In the genomic region with DNA sequence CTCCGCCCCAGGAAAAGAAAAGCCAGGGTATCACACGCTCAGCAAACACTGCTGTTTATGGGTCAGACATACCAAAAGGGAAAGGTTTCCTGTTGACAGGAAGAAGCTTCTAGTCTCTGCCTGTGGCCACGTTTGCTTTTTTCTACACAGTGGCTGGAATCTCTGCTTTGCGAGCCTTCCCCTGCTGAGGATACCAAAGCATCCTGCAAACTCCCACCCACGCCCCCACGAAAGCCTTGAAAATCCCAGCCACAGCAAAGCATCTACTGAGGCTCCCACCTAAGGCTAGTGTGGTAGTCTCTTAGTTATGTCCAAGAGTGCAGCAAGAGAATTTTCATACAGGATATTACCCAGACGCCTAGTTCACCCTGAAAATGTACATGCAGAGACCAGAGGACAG, we compare ENCODE assay signal across 17 mouse cellular contexts.
A peak's percentile ranks its signal among the peaks of the same experiment; 100 is the strongest.
DNase-seq lines count a peak whose midpoint lies in the region; ATAC-seq and TF ChIP-seq lines count a peak whose summit lies in the region.
"Had no signal": no experiment of that assay in that cellular context is flagged by ENCODE, and none has a peak within 500 bp of the region (broad histone marks: within the 10 kb centered on the region; RNA-seq: fewer than 3 reads in every experiment).

No protein-coding gene starts in this region.

- peaks cover 12% of the 10 kb centered on the region for H3K4me1 ChIP-seq in heart, embryonic 12.5 days (replicated peaks)
- no peaks in the 10 kb centered on the region for H3K4me1 ChIP-seq in kidney, embryonic 14.5 days (ENCODE audit: control insufficient read depth, insufficient read depth, low read length)
- H3K4me1 ChIP-seq in lung, embryonic 14.5 days (ENCODE audit: insufficient read depth), result no peaks in the 10 kb centered on the region
- peaks cover 13% of the 10 kb centered on the region for H3K4me1 ChIP-seq in lung, adult 2 months (ENCODE audit: control insufficient read depth, insufficient read depth, low read length)
- no peaks in the 10 kb centered on the region for H3K4me1 ChIP-seq in hindbrain, postnatal 0 days (ENCODE audit: insufficient read depth, low read length)
- H3K4me1 ChIP-seq: midbrain, embryonic 13.5 days had no signal

- H3K27ac ChIP-seq in heart, embryonic 12.5 days (ENCODE audit: poor library complexity, severe bottlenecking), result no peak overlapping the region
- H3K27ac ChIP-seq in kidney, embryonic 14.5 days (ENCODE audit: low read depth, low read length), result no peak overlapping the region
- no peak overlapping the region for H3K27ac ChIP-seq in lung, embryonic 14.5 days (ENCODE audit: low read depth)
- no peak overlapping the region for H3K27ac ChIP-seq in hindbrain, postnatal 0 days
- H3K27ac ChIP-seq: embryonic facial prominence, embryonic 15.5 days; forebrain, embryonic 10.5 days; hindbrain, embryonic 10.5 days; limb, embryonic 12.5 days; midbrain, embryonic 13.5 days had no signal

- no peaks in the 10 kb centered on the region for H3K36me3 ChIP-seq in heart, embryonic 12.5 days
- no peaks in the 10 kb centered on the region for H3K36me3 ChIP-seq in kidney, embryonic 14.5 days (ENCODE audit: control insufficient read depth, insufficient read depth, low read length)
- H3K36me3 ChIP-seq in lung, embryonic 14.5 days (ENCODE audit: insufficient read depth), result no peaks in the 10 kb centered on the region
- H3K36me3 ChIP-seq in hindbrain, postnatal 0 days (ENCODE audit: insufficient read depth, low read length), result no peaks in the 10 kb centered on the region
- H3K36me3 ChIP-seq: embryonic facial prominence, embryonic 15.5 days; forebrain, embryonic 10.5 days; hindbrain, embryonic 10.5 days; limb, embryonic 12.5 days; midbrain, embryonic 13.5 days had no signal

- peak; percentile 6 for DNase-seq in heart, adult 8-10 months (ENCODE audit: low spot score)
- DNase-seq in kidney, adult 9 months, result peak; percentile 20
- peak; percentile 47 for DNase-seq in lung, embryonic 14.5 days
- no peak for DNase-seq in lung, adult 2 months
- DNase-seq in brain, adult 2 months (ENCODE audit: low read depth, low spot score), result peak; percentile 20
- no peak for DNase-seq in hindbrain, postnatal 0 days (ENCODE audit: low spot score)
- DNase-seq: cerebellum, postnatal 14 days; embryo, embryonic 11 days; gastrocnemius, postnatal 10 days; thymus, postnatal 36 days had no signal

- no peak overlapping the region for H3K9ac ChIP-seq in heart, embryonic 12.5 days
- no peak overlapping the region for H3K9ac ChIP-seq in kidney, embryonic 14.5 days (ENCODE audit: low read depth, low read length)
- H3K9ac ChIP-seq in lung, embryonic 14.5 days, result no peak overlapping the region
- no peak overlapping the region for H3K9ac ChIP-seq in hindbrain, postnatal 0 days (replicated peaks; ENCODE audit: low read length)
- H3K9ac ChIP-seq: embryonic facial prominence, embryonic 15.5 days; limb, embryonic 12.5 days; midbrain, embryonic 13.5 days had no signal

- TF ChIP-seq CTCF in lung, embryonic 14.5 days (IDR thresholded peaks at IDR 0.05; ENCODE audit: low read depth), result no peak
- no peak for TF ChIP-seq CTCF in lung, adult 2 months (IDR thresholded peaks at IDR 0.05; ENCODE audit: insufficient read depth, low read length)
- no peak for TF ChIP-seq CTCF in hindbrain, postnatal 0 days (IDR thresholded peaks at IDR 0.05; ENCODE audit: low read depth)

- no peak overlapping the region for H3K4me3 ChIP-seq in heart, embryonic 12.5 days
- no peak overlapping the region for H3K4me3 ChIP-seq in kidney, embryonic 14.5 days (ENCODE audit: low read length)
- no peak overlapping the region for H3K4me3 ChIP-seq in lung, embryonic 14.5 days (ENCODE audit: low read depth, low read length)
- no peak overlapping the region for H3K4me3 ChIP-seq in lung, adult 2 months (replicated peaks; ENCODE audit: extremely low read depth, low read depth, low read length)
- no peak overlapping the region for H3K4me3 ChIP-seq in hindbrain, postnatal 0 days (ENCODE audit: low read length)
- H3K4me3 ChIP-seq: embryonic facial prominence, embryonic 15.5 days; forebrain, embryonic 10.5 days; hindbrain, embryonic 10.5 days; limb, embryonic 12.5 days; midbrain, embryonic 13.5 days had no signal

- WGBS in heart, embryonic 12.5 days, result 40% methylated on average over 7 of the region's 7 CpGs
- WGBS in kidney, embryonic 14.5 days, result 44% methylated on average over 7 of the region's 7 CpGs
- 41% methylated on average over 7 of the region's 7 CpGs for WGBS in lung, embryonic 14.5 days
- WGBS in lung, adult 2 months, result 39% methylated on average over 7 of the region's 7 CpGs
- 74% methylated on average over 7 of the region's 7 CpGs for WGBS in hindbrain, postnatal 0 days

- ATAC-seq in heart, embryonic 12.5 days (ENCODE audit: insufficient number of reproducible peaks, low FRiP score), result no peak
- ATAC-seq in kidney, embryonic 14.5 days (ENCODE audit: low FRiP score, low TSS enrichment), result no peak
- ATAC-seq in lung, embryonic 14.5 days (ENCODE audit: insufficient read depth), result no peak
- no peak for ATAC-seq in hindbrain, postnatal 0 days
- ATAC-seq: midbrain, embryonic 13.5 days had no signal

- 0 out of 2 replicates have a peak, but pooled peaks cover under 1% of the 10 kb centered on the region for H3K27me3 ChIP-seq in heart, embryonic 12.5 days (replicated peaks)
- no peaks in the 10 kb centered on the region for H3K27me3 ChIP-seq in kidney, embryonic 14.5 days (ENCODE audit: control insufficient read depth, insufficient read depth, low read length)
- no peaks in the 10 kb centered on the region for H3K27me3 ChIP-seq in lung, embryonic 14.5 days (ENCODE audit: insufficient read depth, low read length)
- no peaks in the 10 kb centered on the region for H3K27me3 ChIP-seq in hindbrain, postnatal 0 days (ENCODE audit: insufficient read depth, low read length)
- H3K27me3 ChIP-seq: embryonic facial prominence, embryonic 15.5 days had no signal

- H3K9me3 ChIP-seq in heart, embryonic 12.5 days (replicated peaks), result no peaks in the 10 kb centered on the region
- H3K9me3 ChIP-seq in kidney, embryonic 14.5 days (ENCODE audit: control insufficient read depth, low read length), result no peaks in the 10 kb centered on the region
- H3K9me3 ChIP-seq in lung, embryonic 14.5 days (ENCODE audit: low read depth, low read length), result no peaks in the 10 kb centered on the region
- no peaks in the 10 kb centered on the region for H3K9me3 ChIP-seq in hindbrain, postnatal 0 days (ENCODE audit: low read length)
- H3K9me3 ChIP-seq: embryonic facial prominence, embryonic 15.5 days; forebrain, embryonic 10.5 days; hindbrain, embryonic 10.5 days; limb, embryonic 12.5 days; midbrain, embryonic 13.5 days had no signal

- no peak overlapping the region for H3K4me2 ChIP-seq in heart, embryonic 12.5 days
- no peak overlapping the region for H3K4me2 ChIP-seq in kidney, embryonic 14.5 days (replicated peaks; ENCODE audit: low read depth, low read length)
- H3K4me2 ChIP-seq in lung, embryonic 14.5 days, result no peak overlapping the region
- no peak overlapping the region for H3K4me2 ChIP-seq in hindbrain, postnatal 0 days (ENCODE audit: low read depth, low read length)
- H3K4me2 ChIP-seq: embryonic facial prominence, embryonic 15.5 days; limb, embryonic 12.5 days; midbrain, embryonic 13.5 days had no signal

- no peak for TF ChIP-seq POLR2A in lung, adult 2 months (IDR thresholded peaks at IDR 0.05; ENCODE audit: borderline replicate concordance, extremely low read depth, low read depth, low read length)

Comparison
In these comparisons a context has a peak if more than half of its experiments do, and no peak if none do; other contexts are left out.
1. DNase-seq: peak in heart, adult 8-10 months (single experiment), kidney, adult 9 months (single experiment), lung, embryonic 14.5 days (single experiment) and brain, adult 2 months (single experiment); none in lung, adult 2 months (single experiment) and hindbrain, postnatal 0 days (single experiment).